Mouse (Mus musculus) midbrain, embryonic 14.5 days (tissue): ENCODE results near the gene Tox3. TPM values are rescaled to one million over a fixed set of nuclear protein-coding genes. Genes with fewer than 3 reads are reported as not detected.

ENCODE experiments used
- ATAC-seq: fragments of 200-750 bp; cut with Nextera tagmentation; 2 replicates; pipeline ENCODE4 v1.8.0; 2017; ENCODE audit warnings: moderate number of reproducible peaks, moderate library complexity; ENCODE audit not compliant: low FRiP score, low TSS enrichment
- DNase-seq: peaks from one replicate; pipeline ENCODE4 v3.0.0-alpha.2; 2015
- H3K27ac ChIP-seq: fragments of 300-500 bp; sonication (generic); replicated peaks from 2 replicates; pipeline ENCODE4 v1.5.1; 2014; ENCODE audit warnings: mild to moderate bottlenecking, low read depth, low read length, moderate library complexity
- H3K27me3 ChIP-seq: fragments of 300-500 bp; sonication (generic); 2 replicates; pipeline ENCODE4 v1.6.1; 2014; ENCODE audit warnings: low read length, control low read depth, mixed read lengths; ENCODE audit not compliant: control insufficient read depth, insufficient read depth
- H3K36me3 ChIP-seq: fragments of 300-500 bp; sonication (generic); 2 replicates; pipeline ENCODE4 v1.6.1; 2014; ENCODE audit warnings: low read length, control low read depth; ENCODE audit not compliant: control insufficient read depth, insufficient read depth
- H3K4me1 ChIP-seq: fragments of 300-500 bp; sonication (generic); 2 replicates; pipeline ENCODE4 v1.6.1; 2014; ENCODE audit warnings: mild to moderate bottlenecking, antibody characterized with exemption, low read length, control low read depth; ENCODE audit not compliant: control insufficient read depth, insufficient read depth
- H3K4me2 ChIP-seq: fragments of 300-500 bp; sonication (generic); 2 replicates; pipeline ENCODE4 v1.6.1; 2014; ENCODE audit warnings: mild to moderate bottlenecking, low read length, moderate library complexity
- H3K4me3 ChIP-seq: fragments of 300-500 bp; sonication (generic); replicated peaks from 2 replicates; pipeline ENCODE4 v1.5.1; 2014; ENCODE audit warnings: low read depth, low read length
- H3K9ac ChIP-seq: fragments of 300-500 bp; sonication (generic); replicated peaks from 2 replicates; pipeline ENCODE4 v1.6.1; 2014; ENCODE audit warnings: mild to moderate bottlenecking, low read length, moderate library complexity
- H3K9me3 ChIP-seq: fragments of 300-500 bp; sonication (generic); 2 replicates; pipeline ENCODE4 v1.6.1; 2016; ENCODE audit warnings: low read length, control low read depth, mixed read lengths; ENCODE audit not compliant: control insufficient read depth
- WGBS: fragments of 180-500 bp; shearing (Covaris S2); extraction: QIAGEN DNeasy Blood & Tissue Kit; methylation state at CpG from one replicate; pipeline ENCODE4 v1.1.7; 2014; 5-methylcytosine and 5-hydroxymethylcytosine counted together
- polyA plus RNA-seq: library from polyadenylated mRNA; unstranded; fragments of >200 nt; fragmentation: Nextera tagmentation; extraction: Ambion mirVana; gene quantifications from 2 replicates; pipeline ENCODE4 v1.2.1, GENCODE M21; 2014

The Tox3 gene
- polyA plus RNA-seq, 1 experiment from 2014 or later = 40.2 TPM

- Histone ChIP-seq H3K4me1 (peaks cover 46% of the 10 kb centered on the region), H3K4me2 (no peak overlapping the region), H3K4me3 (no peak overlapping the region), H3K36me3 (peaks cover 7% of the 10 kb centered on the region; the same call in 1 of the 2 replicates), H3K27ac (peak overlapping the region; percentile 80), H3K9ac (no peak overlapping the region), H3K9me3 (no peaks in the 10 kb centered on the region), H3K27me3 (no peaks in the 10 kb centered on the region)
- DNase-seq (peak; percentile 63), ATAC-seq (no peak)
- WGBS = 41% methylated on average over 3 of the region's 3 CpGs
Observed at GRCm38 (mm10) chr8:90266986-90267385, 81.2 kb downstream of the Tox3 start.

- Histone ChIP-seq H3K4me3 (no peak overlapping the region), H3K4me1 (peaks cover 40% of the 10 kb centered on the region), H3K9ac (no peak overlapping the region), H3K27me3 (no peaks in the 10 kb centered on the region), H3K4me2 (peak overlapping the region; percentile 20; the same call in 1 of the 2 replicates), H3K9me3 (no peaks in the 10 kb centered on the region), H3K27ac (peak overlapping the region; percentile 71), H3K36me3 (peaks cover 7% of the 10 kb centered on the region; the same call in 1 of the 2 replicates)
- no peak for ATAC-seq
- peak; percentile 65 for DNase-seq
- WGBS = 46% methylated on average over 8 of the region's 8 CpGs
Observed at GRCm38 (mm10) chr8:90266239-90266638, 81.9 kb downstream of the Tox3 start.

- peak overlapping the region; percentile 19; the same call in 1 of the 2 replicates for H3K4me2 ChIP-seq
- DNase-seq (peak; percentile 82), ATAC-seq (peak; percentile 55; the same call in 1 of the 2 replicates)
- H3K27ac ChIP-seq = peak overlapping the region; percentile 74
- peaks cover 42% of the 10 kb centered on the region for H3K36me3 ChIP-seq
- H3K4me1 ChIP-seq = peaks cover 25% of the 10 kb centered on the region
- no peaks in the 10 kb centered on the region for H3K27me3 ChIP-seq
- H3K9me3 ChIP-seq = no peaks in the 10 kb centered on the region
- no peak overlapping the region for H3K4me3 ChIP-seq
- H3K9ac ChIP-seq = no peak overlapping the region; the same call in 1 of the 2 replicates
- 23% methylated on average over 11 of the region's 11 CpGs for WGBS
Observed at GRCm38 (mm10) chr8:90254158-90254867, 93.8 kb downstream of the Tox3 start.

GRCm38 (mm10) chr8:90246357-90246756, 101.8 kb downstream of the Tox3 start:
- peak; percentile 64 for DNase-seq
- H3K4me1 ChIP-seq = peaks cover 26% of the 10 kb centered on the region
- 30% methylated on average over 8 of the region's 8 CpGs for WGBS

GRCm38 (mm10) chr8:90245828-90246227, 102.3 kb downstream of the Tox3 start:
- Histone ChIP-seq H3K9me3 (no peaks in the 10 kb centered on the region), H3K4me1 (peaks cover 30% of the 10 kb centered on the region), H3K4me2 (0 out of 2 replicates have a peak overlapping the region, but pooled peaks have one; percentile 13), H3K27ac (peak overlapping the region; percentile 68), H3K36me3 (peaks cover 19% of the 10 kb centered on the region), H3K9ac (no peak overlapping the region), H3K27me3 (no peaks in the 10 kb centered on the region), H3K4me3 (no peak overlapping the region)
- DNase-seq = peak; percentile 81
- WGBS = 6% methylated on average over 3 of the region's 3 CpGs
- ATAC-seq = no peak; the same call in 1 of the 2 replicates

More at GRCm38 (mm10) chr8:90246357-90246756, 101.8 kb downstream of the Tox3 start:
- H3K27ac ChIP-seq = peak overlapping the region; percentile 60; the same call in 1 of the 2 replicates
- H3K36me3 ChIP-seq = peaks cover 24% of the 10 kb centered on the region
- ATAC-seq = no peak
- H3K27me3 ChIP-seq = no peaks in the 10 kb centered on the region
- no peak overlapping the region for H3K9ac ChIP-seq
- 0 out of 2 replicates have a peak overlapping the region, but pooled peaks have one; percentile 12 for H3K4me2 ChIP-seq
- no peak overlapping the region for H3K4me3 ChIP-seq
- H3K9me3 ChIP-seq = no peaks in the 10 kb centered on the region

- Histone ChIP-seq H3K4me2 (no peak overlapping the region), H3K27ac (peak overlapping the region; percentile 62), H3K27me3 (no peaks in the 10 kb centered on the region), H3K36me3 (peaks cover 15% of the 10 kb centered on the region), H3K9ac (no peak overlapping the region), H3K9me3 (no peaks in the 10 kb centered on the region), H3K4me1 (peaks cover 30% of the 10 kb centered on the region), H3K4me3 (no peak overlapping the region)
- DNase-seq (no peak), ATAC-seq (0 out of 2 replicates have a peak, but pooled peaks have one; percentile 15)
- WGBS = 26% methylated on average over 5 of the region's 5 CpGs
Observed at GRCm38 (mm10) chr8:90245187-90245586, 103.0 kb downstream of the Tox3 start.

- Histone ChIP-seq H3K9ac (no peak overlapping the region), H3K36me3 (peaks cover 15% of the 10 kb centered on the region), H3K27me3 (no peaks in the 10 kb centered on the region), H3K4me3 (no peak overlapping the region), H3K9me3 (no peaks in the 10 kb centered on the region), H3K27ac (peak overlapping the region; percentile 62), H3K4me1 (peaks cover 30% of the 10 kb centered on the region), H3K4me2 (no peak overlapping the region)
- DNase-seq = peak; percentile 84
- peak; percentile 91 for ATAC-seq
- 9% methylated on average over 10 of the region's 10 CpGs for WGBS
Observed at GRCm38 (mm10) chr8:90244458-90245145, 103.5 kb downstream of the Tox3 start.

GRCm38 (mm10) chr8:90243957-90244356, 104.2 kb downstream of the Tox3 start:
- Histone ChIP-seq H3K36me3 (peaks cover 12% of the 10 kb centered on the region), H3K27me3 (no peaks in the 10 kb centered on the region), H3K4me1 (peaks cover 30% of the 10 kb centered on the region), H3K9ac (no peak overlapping the region), H3K4me3 (no peak overlapping the region), H3K9me3 (no peaks in the 10 kb centered on the region), H3K4me2 (no peak overlapping the region), H3K27ac (no peak overlapping the region; the same call in 1 of the 2 replicates)
- WGBS = 57% methylated on average over 5 of the region's 5 CpGs
- DNase-seq (peak; percentile 55), ATAC-seq (no peak)
